In the genomic region with DNA sequence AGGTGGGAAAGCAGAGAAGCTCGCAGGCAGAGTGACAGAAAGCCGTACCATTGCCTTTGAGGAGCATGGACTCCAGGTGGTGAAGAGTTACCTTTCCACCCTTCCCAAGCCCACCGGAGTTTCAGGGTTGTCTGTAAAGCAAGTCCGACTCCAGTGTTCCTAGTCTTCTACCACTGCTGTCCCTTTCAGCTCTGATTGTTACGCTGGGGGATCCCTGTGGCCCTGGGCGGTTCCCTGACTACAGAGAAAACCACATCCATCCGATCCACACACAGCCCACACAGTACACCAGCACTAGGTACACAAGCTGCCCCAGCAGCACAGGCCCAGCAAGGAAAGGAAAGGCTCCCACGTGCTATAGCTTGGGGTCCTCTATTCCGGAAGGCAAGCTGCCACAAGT, we compare ENCODE assay signal across 35 mouse cellular contexts.
"Had no signal": no experiment of that assay in that cellular context is flagged by ENCODE, and none has a peak within 500 bp of the region (broad histone marks: within the 10 kb centered on the region; RNA-seq: fewer than 3 reads in every experiment).

No protein-coding gene starts in this region.

- H3K4me3 ChIP-seq: heart, embryonic 12.5 days; heart, embryonic 13.5 days; heart, embryonic 15.5 days; hindbrain, embryonic 10.5 days; hindbrain, embryonic 12.5 days; hindbrain, embryonic 13.5 days; hindbrain, embryonic 15.5 days; intestine, embryonic 15.5 days; kidney, embryonic 15.5 days; layer of hippocampus, adult 2 months; left cerebral cortex, adult 2 months had no signal

- H3K4me2 ChIP-seq: heart, embryonic 11.5 days; heart, embryonic 12.5 days; heart, embryonic 13.5 days; heart, embryonic 15.5 days; hindbrain, embryonic 12.5 days; hindbrain, embryonic 13.5 days; hindbrain, embryonic 14.5 days; hindbrain, embryonic 15.5 days; intestine, embryonic 15.5 days; kidney, embryonic 15.5 days had no signal

- H3K4me1 ChIP-seq: heart, embryonic 15.5 days; hindbrain, embryonic 12.5 days; intestine, embryonic 15.5 days; kidney, embryonic 15.5 days had no signal

- H3K27me3 ChIP-seq: heart, embryonic 12.5 days; heart, embryonic 13.5 days; heart, embryonic 15.5 days; hindbrain, embryonic 12.5 days; hindbrain, embryonic 13.5 days; hindbrain, embryonic 15.5 days; intestine, embryonic 15.5 days; kidney, embryonic 15.5 days had no signal

- H3K27ac ChIP-seq: heart, embryonic 13.5 days; heart, embryonic 15.5 days; hindbrain, embryonic 10.5 days; hindbrain, embryonic 12.5 days; hindbrain, embryonic 13.5 days; hindbrain, embryonic 14.5 days; hindbrain, embryonic 15.5 days; hindbrain, postnatal 0 days; intestine, embryonic 15.5 days; kidney, embryonic 15.5 days; kidney, postnatal 0 days; layer of hippocampus, adult 2 months; left cerebral cortex, adult 2 months had no signal

- ATAC-seq: hindbrain, embryonic 16.5 days; hindbrain, postnatal 0 days; inflammation-experienced regulatory T-cells, adult 6 months; intestine, embryonic 15.5 days; intestine, embryonic 16.5 days; intestine, postnatal 0 days had no signal

- H3K36me3 ChIP-seq: intestine, embryonic 15.5 days had no signal

- H3K9ac ChIP-seq: heart, embryonic 12.5 days; heart, embryonic 13.5 days; heart, embryonic 15.5 days; hindbrain, embryonic 12.5 days; hindbrain, embryonic 13.5 days; hindbrain, embryonic 14.5 days; hindbrain, embryonic 15.5 days; intestine, embryonic 15.5 days; kidney, embryonic 15.5 days had no signal

- H3K9me3 ChIP-seq: heart, embryonic 12.5 days; heart, embryonic 13.5 days; heart, embryonic 15.5 days; hindbrain, embryonic 10.5 days; hindbrain, embryonic 12.5 days; hindbrain, embryonic 13.5 days; hindbrain, embryonic 15.5 days; intestine, embryonic 15.5 days; kidney, embryonic 15.5 days had no signal

- DNase-seq: heart, postnatal 10 days; heart, postnatal 14 days; heart, postnatal 36 days; heart, postnatal 4 days; kidney, adult 11 months; kidney, adult 18-20 months; kidney, adult 2 months; kidney, adult 8-10 months; kidney, adult 9 months; kidney, postnatal 10 days; kidney, postnatal 14 days; kidney, postnatal 25 days; kidney, postnatal 36 days; kidney, postnatal 4 days; layer of hippocampus, adult 9-11 months; layer of hippocampus, postnatal 36 days had no signal
